Mouse (Mus musculus) MEL (cell line): ENCODE data around the gene Magi2. TPM values are rescaled to one million over a fixed set of nuclear protein-coding genes. Genes with fewer than 3 reads are reported as not detected.

Experiments
- DNase-seq: peaks from one replicate; pipeline ENCODE4 v3.0.0; 2011; ENCODE audit warnings: low read depth, low spot score
- H3K27ac ChIP-seq: 2 replicates; pipeline ENCODE4 v1.5.1; 2012; ENCODE audit warnings: low read depth, mild to moderate bottlenecking, control low read depth, low read length, moderate library complexity; ENCODE audit not compliant: control insufficient read depth
- H3K27me3 ChIP-seq, 2 experiments: fragments of 150-350 bp in 1 of 2; sonication (generic) in 1 of 2; 2 replicates each; pipeline ENCODE4 v1.6.1; 2012; ENCODE audit warnings: low read length in 2 of 2, mild to moderate bottlenecking in 2 of 2, improper control_type of control experiment in 1 of 2, moderate library complexity in 1 of 2; ENCODE audit not compliant: insufficient read depth in 2 of 2, control insufficient read depth in 1 of 2
- H3K36me3 ChIP-seq, 2 experiments: 2 replicates each; pipeline ENCODE4 v1.6.1; 2012 to 2014; ENCODE audit warnings: low read length in 2 of 2, improper control_type of control experiment in 1 of 2, inconsistent platforms in 1 of 2, mild to moderate bottlenecking in 1 of 2; ENCODE audit not compliant: insufficient read depth in 2 of 2, control insufficient read depth in 1 of 2
- H3K4me1 ChIP-seq, 2 experiments: fragments of 150-350 bp in 1 of 2; sonication (generic) in 1 of 2; 2 replicates each; pipeline ENCODE4 v1.6.1; 2012; ENCODE audit warnings: low read length in 2 of 2, improper control_type of control experiment in 1 of 2, mild to moderate bottlenecking in 1 of 2; ENCODE audit not compliant: insufficient read depth in 2 of 2, control insufficient read depth in 1 of 2
- H3K4me3 ChIP-seq, 2 experiments: fragments of 150-350 bp in 1 of 2; sonication (generic) in 1 of 2; 2 replicates each; pipeline ENCODE4 v1.5.1; 2012; ENCODE audit warnings: low read depth in 2 of 2, low read length in 2 of 2, mild to moderate bottlenecking in 2 of 2, moderate library complexity in 2 of 2, control low read depth in 1 of 2, improper control_type of control experiment in 1 of 2; ENCODE audit not compliant: control insufficient read depth in 1 of 2, insufficient read depth in 1 of 2
- H3K79me2 ChIP-seq: 2 replicates; pipeline ENCODE4 v1.6.1; 2012; ENCODE audit warnings: mild to moderate bottlenecking, low read length, moderate library complexity; ENCODE audit not compliant: control insufficient read depth, poor library complexity, insufficient read depth
- H3K9ac ChIP-seq: 2 replicates; pipeline ENCODE4 v1.6.1; 2012; ENCODE audit warnings: low read depth, mild to moderate bottlenecking, control low read depth, low read length, moderate library complexity; ENCODE audit not compliant: control insufficient read depth, poor library complexity, severe bottlenecking
- H3K9me3 ChIP-seq: fragments of 150-350 bp; sonication (generic); replicated peaks from 2 replicates; pipeline ENCODE4 v1.6.1; 2012; ENCODE audit warnings: mild to moderate bottlenecking, low read length, improper control_type of control experiment, moderate library complexity; ENCODE audit not compliant: insufficient read depth
- E2F4 ChIP-seq: IDR thresholded peaks from 2 replicates; pipeline ENCODE4 v1.6.1; 2011; ENCODE audit warnings: low read depth, low read length, improper control_type of control experiment, borderline replicate concordance
- HCFC1 ChIP-seq: IDR thresholded peaks from 2 replicates; pipeline ENCODE4 v1.6.1; 2012; ENCODE audit warnings: low read depth, mild to moderate bottlenecking, inconsistent platforms, low read length, improper control_type of control experiment, moderate library complexity
- JUND ChIP-seq: IDR thresholded peaks from 2 replicates; pipeline ENCODE4 v1.6.1; 2011; ENCODE audit warnings: low read depth, mild to moderate bottlenecking, improper control_type of control experiment, low read length
- KAT2A ChIP-seq: conservative IDR thresholded peaks from 2 replicates; pipeline ENCODE4 v1.6.1; 2012; ENCODE audit warnings: low read depth, low read length, improper control_type of control experiment, inconsistent platforms
- MAFK ChIP-seq: IDR thresholded peaks from 2 replicates; pipeline ENCODE4 v1.6.1; 2011; ENCODE audit warnings: low read depth, mild to moderate bottlenecking, low read length, improper control_type of control experiment, borderline replicate concordance
- MAX ChIP-seq: IDR thresholded peaks from 2 replicates; pipeline ENCODE4 v1.6.1; 2011; ENCODE audit warnings: low read length, improper control_type of control experiment
- MAZ ChIP-seq: IDR thresholded peaks from 2 replicates; pipeline ENCODE4 v1.6.1; 2012; ENCODE audit warnings: low read depth, mild to moderate bottlenecking, inconsistent platforms, low read length, improper control_type of control experiment
- MEF2A ChIP-seq: IDR thresholded peaks from 2 replicates; pipeline ENCODE4 v1.6.1; 2014; ENCODE audit warnings: low read depth, mild to moderate bottlenecking, inconsistent platforms, low read length, improper control_type of control experiment; ENCODE audit not compliant: poor library complexity, insufficient replicate concordance, severe bottlenecking; ENCODE audit errors: extremely low read depth
- MYB ChIP-seq: IDR thresholded peaks from 2 replicates; pipeline ENCODE4 v1.6.1; 2011; ENCODE audit warnings: mild to moderate bottlenecking, low read depth, low read length, improper control_type of control experiment
- POLR2AphosphoS2 ChIP-seq: IDR thresholded peaks from 2 replicates; pipeline ENCODE4 v1.6.1; 2011; ENCODE audit warnings: low read length, improper control_type of control experiment
- POLR2AphosphoS5 ChIP-seq: IDR thresholded peaks from 2 replicates; pipeline ENCODE4 v1.6.1; 2012; ENCODE audit warnings: low read depth, borderline replicate concordance, mild to moderate bottlenecking, inconsistent platforms, low read length, moderate library complexity, mixed read lengths
- RAD21 ChIP-seq: IDR thresholded peaks from 2 replicates; pipeline ENCODE4 v1.6.1; 2011; ENCODE audit warnings: mild to moderate bottlenecking, low read depth, low read length, improper control_type of control experiment
- SIN3A ChIP-seq: IDR thresholded peaks from 2 replicates; pipeline ENCODE4 v1.6.1; 2012; ENCODE audit warnings: low read length, improper control_type of control experiment, inconsistent platforms
- SMC3 ChIP-seq: IDR thresholded peaks from 2 replicates; pipeline ENCODE4 v1.6.1; 2011; ENCODE audit warnings: low read depth, low read length, improper control_type of control experiment
- TAL1 ChIP-seq: IDR thresholded peaks from 2 replicates; pipeline ENCODE4 v1.6.1; 2012; ENCODE audit warnings: mild to moderate bottlenecking, inconsistent platforms, low read length, moderate library complexity, mixed read lengths
- USF2 ChIP-seq, 2 experiments: IDR thresholded peaks; 2 replicates each; pipeline ENCODE4 v1.6.1; 2011 to 2012; ENCODE audit warnings: improper control_type of control experiment in 2 of 2, low read length in 2 of 2, borderline replicate concordance in 1 of 2, inconsistent platforms in 1 of 2, low read depth in 1 of 2, mild to moderate bottlenecking in 1 of 2; ENCODE audit not compliant: insufficient read depth in 1 of 2
- ZMIZ1 ChIP-seq: IDR thresholded peaks from 2 replicates; pipeline ENCODE4 v1.6.1; 2012; ENCODE audit warnings: low read depth, mild to moderate bottlenecking, inconsistent platforms, low read length, improper control_type of control experiment, moderate library complexity
- polyA plus RNA-seq, 2 experiments: library from polyadenylated mRNA; stranded (reverse) in 1 of 2; unstranded in 1 of 2; fragments of >175 nt in 1 of 2; fragments of >200 nt in 1 of 2; gene quantifications; 2 replicates each; pipeline versions ENCODE4 v1.2.1 to v1.2.4; 2012; ENCODE audit warnings: low replicate concordance in 2 of 2, low read depth in 1 of 2; ENCODE audit not compliant: insufficient read length in 2 of 2, insufficient read depth in 1 of 2, missing spikeins in 1 of 2
- total RNA-seq: library from RNA; depleted of rRNA; stranded (reverse); fragments of 300-350 nt; gene quantifications from 2 replicates; pipeline ENCODE4 v1.2.3, GENCODE M21; 2012

Magi2 gene
- total and polyA plus RNA-seq, 3 experiments = 0.46 to 0.47 TPM; not detected in 1

DNA sequence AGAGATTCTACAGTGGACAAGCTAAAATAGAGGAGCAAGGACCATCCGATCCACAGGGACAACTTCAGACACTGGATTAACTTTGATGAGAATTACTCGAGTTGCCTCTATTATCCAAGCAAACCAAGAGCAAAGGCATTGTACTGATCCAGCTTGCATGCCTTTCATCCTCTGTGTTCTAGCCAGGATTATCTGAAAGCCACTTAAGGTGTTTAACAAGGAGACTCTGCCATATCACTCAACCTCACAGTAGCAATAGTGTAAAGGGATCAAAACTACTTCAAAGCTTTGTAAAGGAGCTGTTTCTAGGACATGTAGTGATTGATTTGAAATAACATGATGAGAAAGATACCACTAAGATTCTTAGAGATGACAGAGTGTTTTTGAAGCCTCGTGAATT, 819.8 kb downstream of the Magi2 start:
- Histone ChIP-seq H3K79me2 (no peaks in the 10 kb centered on the region), H3K4me3 (no peak overlapping the region), H3K9ac (no peak overlapping the region), H3K27ac (no peak overlapping the region), H3K27me3 (no peaks in the 10 kb centered on the region; a peak in 1 of 4 replicates), H3K36me3 (no peaks in the 10 kb centered on the region), H3K9me3 (no peaks in the 10 kb centered on the region), H3K4me1 (no peaks in the 10 kb centered on the region)
- TF ChIP-seq HCFC1 = no peak
- no peak for TF ChIP-seq MYB
- no peak for TF ChIP-seq RAD21
- no peak for TF ChIP-seq E2F4
- no peak for TF ChIP-seq USF2 (IDR thresholded peaks at IDR 0.05; ENCODE audit: borderline replicate concordance in 1 of 2, insufficient read depth in 1 of 2, low read depth in 1 of 2, low read length in 2 of 2)
- TF ChIP-seq ZMIZ1 = no peak
- TF ChIP-seq SIN3A = no peak
- no peak for TF ChIP-seq SMC3
- TF ChIP-seq, all 39 proteins: peak for 0
- no peak for DNase-seq

DNA sequence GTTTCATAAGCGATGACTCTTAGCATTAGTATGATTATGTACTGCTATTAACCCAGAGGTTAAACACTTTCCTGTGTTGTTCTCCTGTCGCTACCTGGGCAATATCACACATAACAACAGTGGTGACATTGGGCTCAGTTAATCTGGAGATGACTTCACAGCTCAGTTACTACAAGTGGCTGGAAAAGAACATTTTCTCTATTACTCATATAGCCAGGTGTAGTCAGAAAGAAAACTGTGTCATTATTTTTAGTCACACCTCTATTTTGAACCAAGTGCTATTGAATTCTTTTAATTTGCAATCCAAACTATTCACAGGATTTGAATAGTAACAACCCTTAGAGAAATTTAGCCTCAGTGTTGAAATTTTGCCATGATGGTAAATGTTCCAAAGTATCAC, 821.5 kb downstream of the Magi2 start:
- no peak overlapping the region for H3K4me3 ChIP-seq
- H3K36me3 ChIP-seq = no peaks in the 10 kb centered on the region
- H3K4me1 ChIP-seq = no peaks in the 10 kb centered on the region
- H3K27ac ChIP-seq = no peak overlapping the region
- H3K79me2 ChIP-seq = no peaks in the 10 kb centered on the region
- H3K9ac ChIP-seq = no peak overlapping the region
- no peak for DNase-seq
- no peak for TF ChIP-seq TAL1
- no peak for TF ChIP-seq MAFK
- no peak for TF ChIP-seq KAT2A
- TF ChIP-seq HCFC1 = no peak
- no peak for TF ChIP-seq POLR2AphosphoS5
- no peak for TF ChIP-seq MAZ
- TF ChIP-seq JUND = no peak
- TF ChIP-seq MEF2A = no peak
- TF ChIP-seq MAX = no peak
- no peak for TF ChIP-seq POLR2AphosphoS2
- TF ChIP-seq, all 39 proteins: peak for 0
- Histone ChIP-seq H3K27me3 (no peaks in the 10 kb centered on the region; a peak in 1 of 4 replicates), H3K9me3 (no peaks in the 10 kb centered on the region)
